Mouse (Mus musculus) forebrain, embryonic 11.5 days (tissue): ENCODE measurements at regions not wholly inside any gene's neighbourhood (a gene's known extent, or its start where the extent isn't known, plus 50 kb on each side); places are given as distances from the start of the nearest gene placed in this dataset.

Source experiments
- ATAC-seq: fragments of 200-750 bp; cut with Nextera tagmentation; replicated peaks from 2 replicates; pipeline ENCODE4 v1.8.0; 2017; ENCODE audit warnings: moderate TSS enrichment; ENCODE audit not compliant: low FRiP score
- DNase-seq: peaks from one replicate; pipeline ENCODE4 v3.0.0-alpha.2; 2017; ENCODE audit warnings: low spot score
- H3K27ac ChIP-seq: fragments of 300-500 bp; sonication (generic); 2 replicates; pipeline ENCODE4 v1.5.1; 2014; ENCODE audit warnings: low read depth, low read length
- H3K27me3 ChIP-seq: fragments of 300-500 bp; sonication (generic); 2 replicates; pipeline ENCODE4 v1.6.1; 2014; ENCODE audit warnings: mild to moderate bottlenecking, low read length, mixed read lengths; ENCODE audit not compliant: control insufficient read depth, insufficient read depth
- H3K36me3 ChIP-seq: fragments of 300-500 bp; sonication (generic); 2 replicates; pipeline ENCODE4 v1.6.1; 2014; ENCODE audit warnings: mild to moderate bottlenecking, low read length, moderate library complexity, mixed read lengths; ENCODE audit not compliant: control insufficient read depth, insufficient read depth
- H3K4me1 ChIP-seq: fragments of 300-500 bp; sonication (generic); replicated peaks from 2 replicates; pipeline ENCODE4 v1.6.1; 2014; ENCODE audit warnings: low read length, mixed read lengths; ENCODE audit not compliant: control insufficient read depth, insufficient read depth
- H3K4me2 ChIP-seq: fragments of 300-500 bp; sonication (generic); 2 replicates; pipeline ENCODE4 v1.6.1; 2014; ENCODE audit warnings: low read depth, mild to moderate bottlenecking, low read length, moderate library complexity, mixed read lengths; ENCODE audit not compliant: severe bottlenecking
- H3K4me3 ChIP-seq: fragments of 300-500 bp; sonication (generic); 2 replicates; pipeline ENCODE4 v1.5.1; 2014; ENCODE audit warnings: low read depth, low read length
- H3K9ac ChIP-seq: fragments of 300-500 bp; sonication (generic); 2 replicates; pipeline ENCODE4 v1.6.1; 2014; ENCODE audit warnings: low read length
- H3K9me3 ChIP-seq: fragments of 300-500 bp; sonication (generic); 2 replicates; pipeline ENCODE4 v1.6.1; 2016; ENCODE audit warnings: low read length, mixed read lengths; ENCODE audit not compliant: control insufficient read depth
- WGBS: fragments of 180-500 bp; shearing (Covaris S2); extraction: QIAGEN DNeasy Blood & Tissue Kit; methylation state at CpG from one replicate; pipeline ENCODE4 v1.1.7; 2014; 5-methylcytosine and 5-hydroxymethylcytosine counted together

DNA sequence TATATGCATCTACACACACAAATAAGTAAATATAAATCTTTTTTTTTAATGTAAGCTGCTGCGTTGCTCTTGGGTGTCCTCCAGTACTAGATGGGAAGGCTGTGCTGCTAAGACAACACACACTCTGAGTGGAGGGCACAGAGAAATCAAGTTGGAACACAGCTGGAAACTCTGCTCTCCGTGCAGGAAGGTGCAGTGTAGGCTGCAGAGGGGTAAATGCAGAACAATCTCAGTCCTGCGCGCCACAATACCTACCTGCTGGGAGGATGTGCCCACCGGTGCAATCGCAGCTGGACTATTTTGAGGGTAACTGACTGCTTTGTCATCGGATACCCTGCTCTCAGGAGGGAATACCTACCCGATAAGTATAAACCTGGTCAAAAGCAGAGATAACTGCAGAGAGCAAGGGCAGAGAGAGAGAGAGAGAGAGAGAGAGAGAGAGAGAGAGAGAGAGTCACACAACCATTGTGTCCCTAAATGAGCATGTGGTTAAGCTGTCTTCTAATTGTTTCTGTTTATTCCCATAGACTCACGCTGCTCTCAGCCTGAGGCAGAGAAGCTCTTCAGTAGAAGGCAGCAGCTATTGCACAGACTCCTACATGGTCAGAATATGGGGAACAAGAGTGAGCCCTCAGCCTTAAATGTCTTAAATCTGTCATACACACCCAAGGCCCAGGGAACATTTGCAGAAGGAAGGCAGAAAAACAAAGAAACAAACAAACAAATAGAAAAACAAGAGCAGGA is 167.9 kb upstream of the Jade1 start:
- no peak for DNase-seq
- H3K4me3 ChIP-seq = no peak overlapping the region
- WGBS = 52% methylated on average over 9 of the region's 9 CpGs
- no peak overlapping the region for H3K27ac ChIP-seq
- H3K4me1 ChIP-seq = no peaks in the 10 kb centered on the region
- no peak overlapping the region for H3K4me2 ChIP-seq
- H3K27me3 ChIP-seq = no peaks in the 10 kb centered on the region
- no peaks in the 10 kb centered on the region for H3K36me3 ChIP-seq
- no peak overlapping the region for H3K9ac ChIP-seq
- no peaks in the 10 kb centered on the region for H3K9me3 ChIP-seq
- ATAC-seq = no peak

DNA sequence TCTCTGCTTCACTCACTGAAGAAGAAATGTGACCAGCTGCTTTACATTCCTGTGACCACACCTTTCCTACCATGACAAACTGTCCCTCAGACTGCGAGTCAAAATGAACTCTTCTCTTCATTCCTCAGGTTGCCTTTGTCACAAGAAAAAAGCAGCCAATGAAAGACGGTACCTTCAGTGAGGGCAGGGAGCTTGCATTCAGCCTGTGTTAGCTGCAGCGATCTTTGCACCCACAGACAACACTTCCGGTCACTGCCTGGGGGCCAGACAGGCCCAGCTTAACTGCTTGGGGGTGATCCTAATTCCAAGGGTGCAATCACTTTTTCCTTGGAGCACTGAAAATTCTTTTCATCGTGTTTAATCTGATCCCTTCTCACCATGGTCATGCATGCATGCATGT is 169.2 kb upstream of the Jade1 start:
- no peak overlapping the region for H3K4me3 ChIP-seq
- no peak overlapping the region for H3K27ac ChIP-seq
- WGBS = 64% methylated on average over 5 of the region's 5 CpGs
- ATAC-seq (no peak), DNase-seq (no peak)
- no peak overlapping the region for H3K9ac ChIP-seq
- no peak overlapping the region for H3K4me2 ChIP-seq
- H3K9me3 ChIP-seq = no peaks in the 10 kb centered on the region
- no peaks in the 10 kb centered on the region for H3K4me1 ChIP-seq
- no peaks in the 10 kb centered on the region for H3K36me3 ChIP-seq
- no peaks in the 10 kb centered on the region for H3K27me3 ChIP-seq

DNA sequence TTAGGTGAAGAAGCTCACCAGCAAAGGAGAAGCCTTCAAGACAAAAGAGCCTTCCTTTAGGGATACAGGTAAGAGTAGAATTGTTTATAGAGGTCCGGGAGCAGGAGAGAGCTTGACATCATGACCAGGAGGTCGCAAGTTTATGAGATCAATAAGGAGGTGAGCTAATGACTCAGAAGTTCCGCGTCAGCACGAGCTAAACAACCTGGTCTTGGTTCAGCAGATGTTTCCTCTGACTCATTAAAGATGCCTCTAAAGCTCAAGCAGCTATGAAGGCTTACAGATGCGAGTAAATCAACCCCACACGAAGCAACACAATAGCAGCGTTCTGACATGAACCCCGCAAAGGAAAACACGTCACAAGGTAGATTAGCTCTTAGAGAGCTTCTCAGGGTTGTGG is 171.1 kb upstream of the Jade1 start:
- WGBS = 86% methylated on average over 10 of the region's 10 CpGs
- Histone ChIP-seq H3K36me3 (no peaks in the 10 kb centered on the region), H3K4me3 (no peak overlapping the region), H3K27me3 (no peaks in the 10 kb centered on the region), H3K4me1 (no peaks in the 10 kb centered on the region), H3K9ac (no peak overlapping the region), H3K27ac (no peak overlapping the region), H3K9me3 (no peaks in the 10 kb centered on the region), H3K4me2 (no peak overlapping the region)
- DNase-seq (no peak), ATAC-seq (no peak)

DNA sequence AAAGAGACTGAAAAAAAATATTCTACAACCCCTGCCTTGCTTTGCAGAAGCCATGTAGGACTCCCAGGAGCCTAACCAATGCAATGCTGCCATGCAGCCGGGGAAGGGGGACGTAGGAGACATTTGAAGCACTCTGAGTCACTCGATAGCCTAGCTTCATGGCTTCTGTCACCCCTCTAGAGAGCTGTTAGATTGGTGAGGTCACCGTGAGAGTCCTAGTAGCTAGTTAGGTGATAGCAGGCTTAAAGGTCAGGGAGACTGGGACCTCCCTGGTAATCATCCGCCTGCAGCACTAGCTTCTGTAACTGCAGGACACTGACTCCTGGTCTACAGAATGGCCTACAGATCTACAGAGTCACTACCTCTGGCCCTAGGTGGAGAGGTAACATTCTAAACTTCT is 177.0 kb upstream of the Jade1 start:
- Histone ChIP-seq H3K9me3 (no peaks in the 10 kb centered on the region), H3K4me3 (no peak overlapping the region), H3K9ac (no peak overlapping the region), H3K36me3 (no peaks in the 10 kb centered on the region), H3K27me3 (no peaks in the 10 kb centered on the region), H3K4me1 (no peaks in the 10 kb centered on the region), H3K27ac (no peak overlapping the region), H3K4me2 (no peak overlapping the region)
- 89% methylated on average over 5 of the region's 5 CpGs for WGBS
- ATAC-seq (no peak), DNase-seq (no peak)

- ATAC-seq = no peak
- H3K27ac ChIP-seq = no peak overlapping the region
- WGBS = 83% methylated on average over 5 of the region's 5 CpGs
These were observed 177.6 kb upstream of the Jade1 start for GRCm38 (mm10) chr3:41377826-41378406.

DNA sequence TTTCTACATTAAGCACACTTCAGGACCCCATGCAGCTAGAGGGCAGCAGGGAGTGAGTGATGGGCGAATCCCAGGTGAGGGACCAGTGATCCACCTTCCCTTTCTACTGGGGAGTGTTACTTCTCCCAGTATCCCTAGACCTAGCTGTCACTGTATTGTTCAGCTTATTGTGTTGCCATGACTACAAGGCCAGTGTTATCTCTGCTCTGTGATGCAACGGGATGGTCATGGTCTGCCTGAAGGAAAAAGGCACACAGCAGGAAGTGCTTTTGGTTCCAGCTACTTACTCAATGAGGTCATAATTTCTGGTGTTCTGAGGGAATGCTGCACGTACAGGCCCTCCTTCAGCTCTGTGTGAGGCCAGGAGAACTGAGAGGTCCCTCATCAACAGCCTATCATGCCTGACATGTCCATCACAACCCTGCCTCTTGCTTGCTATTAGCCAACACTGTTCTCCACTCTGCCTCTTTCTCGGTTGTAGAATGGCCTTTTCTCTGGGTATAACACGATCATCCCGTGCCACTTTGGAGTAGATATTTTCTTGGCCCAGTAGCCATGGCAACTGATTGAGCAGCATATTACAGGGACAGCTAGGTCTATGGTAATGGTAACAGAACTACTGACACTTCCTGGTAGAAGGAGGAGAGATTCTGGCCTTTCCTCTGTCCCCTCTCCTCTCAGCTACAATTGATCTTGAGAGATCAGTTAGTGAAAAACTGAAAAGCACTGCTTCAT is 178.5 kb upstream of the Jade1 start:
- 0 out of 2 replicates have a peak, but pooled peaks have one; percentile 24 for ATAC-seq
- Histone ChIP-seq H3K36me3 (no peaks in the 10 kb centered on the region), H3K4me1 (no peaks in the 10 kb centered on the region), H3K9me3 (no peaks in the 10 kb centered on the region), H3K27me3 (no peaks in the 10 kb centered on the region), H3K4me2 (no peak overlapping the region), H3K27ac (no peak overlapping the region), H3K9ac (no peak overlapping the region), H3K4me3 (no peak overlapping the region)
- no peak for DNase-seq
- WGBS = 64% methylated on average over 6 of the region's 6 CpGs

More at GRCm38 (mm10) chr3:41377826-41378406, 177.6 kb upstream of the Jade1 start:
- no peak for DNase-seq
- Histone ChIP-seq H3K4me1 (no peaks in the 10 kb centered on the region), H3K27me3 (no peaks in the 10 kb centered on the region), H3K4me2 (no peak overlapping the region), H3K9me3 (no peaks in the 10 kb centered on the region), H3K9ac (no peak overlapping the region), H3K4me3 (no peak overlapping the region), H3K36me3 (no peaks in the 10 kb centered on the region)

DNA sequence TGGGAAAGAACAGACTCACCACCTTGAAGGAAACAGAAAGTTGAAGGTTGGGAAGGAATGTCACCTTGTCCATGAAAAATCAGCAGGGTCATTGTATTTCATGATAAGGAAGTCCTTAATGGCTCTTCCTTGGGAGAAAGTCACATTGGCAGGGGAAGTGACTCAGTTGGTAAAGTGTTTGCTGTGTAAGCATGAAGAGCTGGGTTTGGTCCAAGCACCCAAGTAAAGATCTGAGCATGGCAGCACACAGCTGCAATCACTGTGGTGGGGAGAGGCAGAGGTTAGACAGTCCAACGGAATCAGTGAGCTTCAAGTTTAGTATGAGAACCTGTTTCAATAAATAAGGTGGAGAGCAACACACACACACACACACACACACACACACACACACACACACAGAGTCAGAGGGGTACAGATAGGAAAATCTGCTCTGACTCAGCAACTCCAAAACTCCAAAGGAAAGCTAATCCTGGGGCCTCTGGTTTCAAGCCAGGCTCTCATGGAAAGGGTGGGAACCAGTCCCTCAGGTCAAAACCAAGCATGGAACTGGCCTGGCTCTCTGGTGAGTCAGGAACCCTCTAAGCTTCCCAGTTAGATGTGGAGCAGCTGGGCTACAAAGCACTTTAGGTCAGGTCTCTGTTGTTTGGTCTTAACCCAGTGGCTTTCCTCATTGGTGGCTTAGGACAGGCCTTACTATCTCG is 180.2 kb upstream of the Jade1 start:
- H3K9me3 ChIP-seq = no peaks in the 10 kb centered on the region
- DNase-seq (no peak), ATAC-seq (no peak)
- 84% methylated on average over 2 of the region's 2 CpGs for WGBS
- H3K27me3 ChIP-seq = no peaks in the 10 kb centered on the region
- H3K4me2 ChIP-seq = no peak overlapping the region
- no peak overlapping the region for H3K4me3 ChIP-seq
- H3K9ac ChIP-seq = no peak overlapping the region
- H3K4me1 ChIP-seq = no peaks in the 10 kb centered on the region
- no peak overlapping the region for H3K27ac ChIP-seq
- H3K36me3 ChIP-seq = no peaks in the 10 kb centered on the region

- no peaks in the 10 kb centered on the region for H3K4me1 ChIP-seq
- no peak overlapping the region for H3K27ac ChIP-seq
These were observed 182.3 kb upstream of the Jade1 start for GRCm38 (mm10) chr3:41373198-41373597.

More at GRCm38 (mm10) chr3:41373198-41373597, 182.3 kb upstream of the Jade1 start:
- H3K4me3 ChIP-seq = no peak overlapping the region
- no peaks in the 10 kb centered on the region for H3K27me3 ChIP-seq
- no peaks in the 10 kb centered on the region for H3K9me3 ChIP-seq
- ATAC-seq = no peak
- DNase-seq = no peak
- no peak overlapping the region for H3K9ac ChIP-seq
- no peak overlapping the region for H3K4me2 ChIP-seq
- 83% methylated on average over 5 of the region's 5 CpGs for WGBS
- no peaks in the 10 kb centered on the region for H3K36me3 ChIP-seq
